Mouse (Mus musculus) forelimb bud, embryonic 11.5 days (tissue): Measurements from ENCODE around the gene Slc28a1.

ENCODE experiments used
- DNase-seq: peaks from one replicate; pipeline ENCODE4 v3.0.0-alpha.2; 2012; ENCODE audit warnings: low read depth, low spot score

The Slc28a1 gene

GRCm38 (mm10) chr7:81114555-81114954, at the start of gene Slc28a1:
Gene Slc28a1 (plus strand): TSS chr7:81114799.
- no peak for DNase-seq

GRCm38 (mm10) chr7:81066714-81067113, 47.9 kb upstream of the Slc28a1 start:
- no peak for DNase-seq

- no peak for DNase-seq
Measured at GRCm38 (mm10) chr7:81072463-81072862, 42.1 kb upstream of the Slc28a1 start.

- DNase-seq, result no peak
Measured at GRCm38 (mm10) chr7:81073273-81073672, 41.3 kb upstream of the Slc28a1 start.

- DNase-seq, result peak; percentile 35
Measured at GRCm38 (mm10) chr7:81074546-81074945, 40.1 kb upstream of the Slc28a1 start.

GRCm38 (mm10) chr7:81075299-81075698, 39.3 kb upstream of the Slc28a1 start:
- no peak for DNase-seq

- no peak for DNase-seq
Measured at GRCm38 (mm10) chr7:81075732-81076131, 38.9 kb upstream of the Slc28a1 start.

- no peak for DNase-seq
Measured at GRCm38 (mm10) chr7:81077009-81077408, 37.6 kb upstream of the Slc28a1 start.

- no peak for DNase-seq
Measured at GRCm38 (mm10) chr7:81078740-81079139, 35.9 kb upstream of the Slc28a1 start.

- no peak for DNase-seq
Measured at GRCm38 (mm10) chr7:81093420-81093965, 21.1 kb upstream of the Slc28a1 start.

- no peak for DNase-seq
Measured at GRCm38 (mm10) chr7:81094104-81094757, 20.4 kb upstream of the Slc28a1 start.

GRCm38 (mm10) chr7:81100341-81100740, 14.3 kb upstream of the Slc28a1 start:
- DNase-seq, result no peak

GRCm38 (mm10) chr7:81102854-81103253, 11.7 kb upstream of the Slc28a1 start:
- no peak for DNase-seq

- DNase-seq, result no peak
Measured at GRCm38 (mm10) chr7:81105525-81105924, 9.1 kb upstream of the Slc28a1 start.

- DNase-seq, result no peak
Measured at GRCm38 (mm10) chr7:81108226-81108625, 6.4 kb upstream of the Slc28a1 start.

GRCm38 (mm10) chr7:81109717-81110651, 4.6 kb upstream of the Slc28a1 start:
- no peak for DNase-seq

GRCm38 (mm10) chr7:81110791-81111190, 3.8 kb upstream of the Slc28a1 start:
- no peak for DNase-seq

GRCm38 (mm10) chr7:81111729-81112128, 2.9 kb upstream of the Slc28a1 start:
- no peak for DNase-seq

- no peak for DNase-seq
Measured at GRCm38 (mm10) chr7:81112686-81113360, 1.8 kb upstream of the Slc28a1 start.

GRCm38 (mm10) chr7:81121099-81121498, 6.5 kb downstream of the Slc28a1 start:
- peak; percentile 39 for DNase-seq

GRCm38 (mm10) chr7:81122808-81123207, 8.2 kb downstream of the Slc28a1 start:
- no peak for DNase-seq

GRCm38 (mm10) chr7:81123553-81123952, 9.0 kb downstream of the Slc28a1 start:
- no peak for DNase-seq
